Mouse (Mus musculus) limb, embryonic 11.5 days (tissue): ENCODE results near the gene Strap. TPM values are rescaled to one million over a fixed set of nuclear protein-coding genes. Genes with fewer than 3 reads are reported as not detected.

Experiments
- ATAC-seq: fragments of 200-750 bp; cut with Nextera tagmentation; 2 replicates; pipeline ENCODE4 v1.8.0; 2017; ENCODE audit warnings: low read depth; ENCODE audit not compliant: insufficient number of reproducible peaks, low FRiP score, low TSS enrichment
- DNase-seq: peaks from one replicate; pipeline ENCODE4 v3.0.0-alpha.2; 2015; ENCODE audit warnings: low spot score
- H3K27ac ChIP-seq: fragments of 300-500 bp; sonication (generic); replicated peaks from 2 replicates; pipeline ENCODE4 v1.5.1; 2014; ENCODE audit warnings: low read depth, mild to moderate bottlenecking, low read length
- H3K27me3 ChIP-seq: fragments of 300-500 bp; sonication (generic); 2 replicates; pipeline ENCODE4 v1.6.1; 2014; ENCODE audit warnings: mild to moderate bottlenecking, low read length, mixed read lengths; ENCODE audit not compliant: control insufficient read depth, insufficient read depth
- H3K36me3 ChIP-seq: fragments of 300-500 bp; sonication (generic); 2 replicates; pipeline ENCODE4 v1.6.1; 2014; ENCODE audit warnings: mild to moderate bottlenecking, low read length, moderate library complexity, mixed read lengths; ENCODE audit not compliant: control insufficient read depth, insufficient read depth
- H3K4me1 ChIP-seq: fragments of 300-500 bp; sonication (generic); 2 replicates; pipeline ENCODE4 v1.6.1; 2014; ENCODE audit warnings: low read length, mixed read lengths; ENCODE audit not compliant: control insufficient read depth, insufficient read depth
- H3K4me2 ChIP-seq: fragments of 300-500 bp; sonication (generic); 2 replicates; pipeline ENCODE4 v1.6.1; 2014; ENCODE audit warnings: low read depth, mild to moderate bottlenecking, moderate library complexity; ENCODE audit not compliant: severe bottlenecking
- H3K4me3 ChIP-seq: fragments of 300-500 bp; sonication (generic); 2 replicates; pipeline ENCODE4 v1.5.1; 2014; ENCODE audit warnings: low read depth, low read length
- H3K9ac ChIP-seq: fragments of 300-500 bp; sonication (generic); 2 replicates; pipeline ENCODE4 v1.6.1; 2014; ENCODE audit warnings: mild to moderate bottlenecking, low read length
- H3K9me3 ChIP-seq: fragments of 300-500 bp; sonication (generic); 2 replicates; pipeline ENCODE4 v1.6.1; 2016; ENCODE audit warnings: low read length; ENCODE audit not compliant: control insufficient read depth
- WGBS: fragments of 180-500 bp; shearing (Covaris S2); extraction: QIAGEN DNeasy Blood & Tissue Kit; methylation state at CpG from one replicate; pipeline ENCODE4 v1.1.7; 2014; 5-methylcytosine and 5-hydroxymethylcytosine counted together
- polyA plus RNA-seq: library from polyadenylated mRNA; unstranded; fragments of >200 nt; fragmentation: Nextera tagmentation; extraction: Ambion mirVana; gene quantifications from 2 replicates; pipeline ENCODE4 v1.2.1, GENCODE M21; 2014

Strap gene
- polyA plus RNA-seq, 1 experiment from 2014 or later, result 246 TPM

DNA sequence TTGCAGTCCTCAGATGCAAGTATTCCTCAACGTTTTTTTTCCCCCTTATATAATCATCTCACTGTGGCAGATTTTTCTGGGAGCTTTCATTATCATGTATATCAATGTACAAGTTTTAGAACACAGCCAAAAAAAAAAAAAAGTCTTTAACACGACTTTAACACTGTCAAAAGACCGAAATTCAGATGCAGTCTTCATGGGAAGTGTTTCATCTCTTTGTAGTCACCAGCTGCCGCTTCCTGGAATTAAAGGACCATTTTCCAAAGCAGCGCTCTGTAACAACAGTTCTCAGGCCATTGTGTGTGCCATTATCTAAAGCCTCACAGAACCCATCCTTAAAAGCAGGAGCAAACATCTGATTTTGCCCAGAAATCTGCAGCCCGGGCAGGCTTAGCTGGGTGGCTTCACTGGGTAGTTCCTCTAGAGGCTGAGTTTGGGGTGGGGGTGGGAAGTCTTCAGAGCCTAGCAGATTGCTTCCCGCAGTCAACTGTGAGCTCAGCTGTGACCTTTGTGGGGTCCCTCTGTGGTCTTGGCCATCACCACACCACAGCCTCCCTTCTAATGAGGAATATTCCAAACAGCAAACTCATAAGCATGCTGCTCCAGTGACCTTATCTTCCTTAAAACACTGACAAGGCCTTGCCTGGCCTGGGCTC, 22.1 kb upstream of the Strap start:
- Histone ChIP-seq H3K27ac (no peak overlapping the region), H3K36me3 (no peaks in the 10 kb centered on the region)
- WGBS, result 71% methylated on average over 7 of the region's 7 CpGs

DNA sequence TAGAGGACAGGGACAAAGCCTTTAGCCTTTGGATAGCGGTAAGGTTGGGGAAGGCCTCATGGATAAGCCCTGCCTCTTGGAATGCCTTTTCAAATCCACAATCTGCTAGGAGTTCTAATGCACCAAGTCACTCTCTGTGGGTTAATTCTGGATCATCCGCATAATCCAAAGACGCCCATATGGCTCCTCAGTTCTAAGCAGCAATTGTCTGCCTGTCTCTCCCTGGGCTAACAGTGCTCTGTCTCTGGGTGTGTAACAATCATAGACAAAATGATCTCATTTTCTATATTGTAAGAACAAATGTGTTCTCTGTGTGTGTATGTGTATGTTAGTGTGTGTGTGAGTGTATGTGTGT, 21.6 kb upstream of the Strap start:
- Histone ChIP-seq H3K9me3 (no peaks in the 10 kb centered on the region), H3K4me2 (no peak overlapping the region), H3K27ac (no peak overlapping the region), H3K4me3 (no peak overlapping the region), H3K9ac (no peak overlapping the region), H3K4me1 (no peaks in the 10 kb centered on the region), H3K27me3 (no peaks in the 10 kb centered on the region), H3K36me3 (no peaks in the 10 kb centered on the region)
- ATAC-seq, result no peak
- DNase-seq, result no peak
- WGBS, result 93% methylated on average over 3 of the region's 3 CpGs

More for the DNA sequence above, 22.1 kb upstream of the Strap start:
- no peaks in the 10 kb centered on the region for H3K9me3 ChIP-seq
- H3K27me3 ChIP-seq, result no peaks in the 10 kb centered on the region
- DNase-seq (no peak), ATAC-seq (no peak)
- no peak overlapping the region for H3K4me3 ChIP-seq
- no peaks in the 10 kb centered on the region for H3K4me1 ChIP-seq
- no peak overlapping the region for H3K9ac ChIP-seq
- H3K4me2 ChIP-seq, result no peak overlapping the region

DNA sequence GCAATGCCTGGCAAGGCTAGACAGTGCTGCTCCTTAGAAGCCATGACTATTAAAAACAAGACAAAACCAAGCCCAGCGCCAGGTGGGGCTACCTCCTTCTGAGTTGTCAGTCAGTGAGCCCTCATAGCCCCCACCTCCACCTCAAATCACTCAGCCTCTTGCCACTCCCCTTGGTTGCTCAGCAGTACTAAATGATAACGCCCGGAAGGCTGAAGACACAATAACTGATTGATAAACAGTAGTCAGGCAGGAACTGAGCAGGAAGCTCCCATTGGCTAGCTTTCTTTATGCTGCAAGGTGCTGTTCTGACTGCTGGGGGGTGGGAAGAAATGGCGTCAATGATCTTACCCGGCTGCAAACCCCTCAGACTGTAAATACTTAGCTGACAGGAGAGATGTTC, 18.1 kb upstream of the Strap start:
- Histone ChIP-seq H3K27ac (no peak overlapping the region), H3K4me2 (no peak overlapping the region), H3K36me3 (no peaks in the 10 kb centered on the region), H3K4me1 (no peaks in the 10 kb centered on the region), H3K9me3 (no peaks in the 10 kb centered on the region), H3K4me3 (no peak overlapping the region), H3K9ac (no peak overlapping the region), H3K27me3 (no peaks in the 10 kb centered on the region)
- DNase-seq (no peak), ATAC-seq (no peak)
- WGBS, result 64% methylated on average over 5 of the region's 5 CpGs

DNA sequence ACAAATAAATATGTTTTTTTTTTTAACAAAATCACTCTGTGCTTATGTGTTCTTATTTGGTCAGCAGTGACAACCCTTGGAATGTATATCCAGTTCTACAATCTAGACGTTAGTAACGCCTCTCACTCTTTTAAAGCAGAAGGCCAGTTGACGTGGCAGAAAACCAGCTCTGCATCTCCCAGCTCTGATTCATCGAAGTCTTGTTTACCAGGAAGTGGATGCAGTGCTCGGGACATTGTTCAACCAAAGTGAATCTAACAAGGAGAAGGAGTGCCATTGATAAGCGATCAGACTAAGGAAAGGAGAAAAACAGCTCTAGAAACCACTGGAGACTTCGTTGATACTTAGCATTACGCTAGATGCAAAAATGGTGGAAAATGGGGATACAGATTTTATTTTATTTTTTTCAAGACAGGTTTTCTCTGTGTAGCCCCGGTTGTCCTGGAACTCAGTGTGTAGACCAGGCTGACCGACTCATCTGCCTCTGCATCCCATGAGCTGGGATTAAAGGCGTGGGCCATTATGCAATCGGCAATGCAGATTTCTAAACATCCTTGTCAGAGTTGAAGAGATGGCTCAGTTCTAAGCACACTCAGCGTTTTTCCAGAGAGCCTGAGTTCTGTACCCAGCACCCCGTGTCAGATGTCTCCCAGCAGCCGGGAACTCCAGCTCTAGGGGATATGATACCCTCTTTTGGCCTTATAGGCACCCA, 12.5 kb upstream of the Strap start:
- no peak overlapping the region for H3K4me3 ChIP-seq
- H3K36me3 ChIP-seq, result no peaks in the 10 kb centered on the region
- H3K9me3 ChIP-seq, result no peaks in the 10 kb centered on the region
- no peak for DNase-seq
- H3K9ac ChIP-seq, result no peak overlapping the region
- ATAC-seq, result no peak
- H3K27ac ChIP-seq, result no peak overlapping the region
- H3K4me2 ChIP-seq, result no peak overlapping the region
- WGBS, result 91% methylated on average over 15 of the region's 15 CpGs
- H3K27me3 ChIP-seq, result no peaks in the 10 kb centered on the region
- no peaks in the 10 kb centered on the region for H3K4me1 ChIP-seq

DNA sequence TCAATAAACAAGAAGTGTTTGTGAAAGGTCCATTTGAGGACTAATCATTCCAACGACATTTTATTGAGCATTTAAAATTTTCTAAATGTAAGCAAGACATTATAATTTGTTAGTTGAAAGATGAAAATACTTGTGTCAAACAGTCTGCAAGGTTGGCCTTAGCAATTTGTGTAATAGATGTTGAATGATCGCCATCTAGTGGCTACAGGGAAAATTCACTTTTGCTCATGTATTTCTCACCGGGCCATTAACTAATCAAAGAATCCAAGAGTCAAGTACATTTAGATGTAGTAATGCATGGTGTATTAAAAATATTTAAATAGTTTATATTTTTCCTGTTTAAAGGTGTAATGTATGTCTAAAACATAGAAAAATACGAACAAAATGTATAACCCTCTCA, 11.0 kb upstream of the Strap start:
- 4% methylated on average over 4 of the region's 4 CpGs for WGBS
- Histone ChIP-seq H3K4me1 (no peaks in the 10 kb centered on the region), H3K4me3 (no peak overlapping the region), H3K27ac (no peak overlapping the region), H3K27me3 (no peaks in the 10 kb centered on the region), H3K4me2 (no peak overlapping the region), H3K36me3 (no peaks in the 10 kb centered on the region), H3K9me3 (no peaks in the 10 kb centered on the region), H3K9ac (no peak overlapping the region)
- ATAC-seq (no peak), DNase-seq (no peak)

DNA sequence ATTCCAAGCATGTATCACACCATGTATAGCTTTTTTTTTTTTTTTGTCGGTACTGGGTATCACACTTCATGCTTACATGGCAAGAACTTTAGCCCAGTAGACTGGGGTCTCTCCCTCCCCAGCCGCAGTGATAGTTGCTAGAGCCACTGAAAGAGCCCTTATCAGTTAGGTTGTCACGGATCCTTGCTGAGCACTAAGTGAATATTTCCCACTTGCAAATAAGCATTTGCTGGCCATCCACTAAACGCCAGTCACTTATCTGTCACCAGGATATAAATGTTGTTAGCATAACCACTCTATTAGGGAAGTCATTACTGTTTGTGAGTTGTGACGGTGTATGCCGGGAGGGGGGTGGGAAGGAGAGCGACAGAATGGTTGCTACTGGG, 425 bp upstream of the Strap start:
- ATAC-seq, result peak; percentile 37
- H3K36me3 ChIP-seq, result no peaks in the 10 kb centered on the region; the same call in 1 of the 2 replicates
- H3K27ac ChIP-seq, result no peak overlapping the region; the same call in 1 of the 2 replicates

DNA sequence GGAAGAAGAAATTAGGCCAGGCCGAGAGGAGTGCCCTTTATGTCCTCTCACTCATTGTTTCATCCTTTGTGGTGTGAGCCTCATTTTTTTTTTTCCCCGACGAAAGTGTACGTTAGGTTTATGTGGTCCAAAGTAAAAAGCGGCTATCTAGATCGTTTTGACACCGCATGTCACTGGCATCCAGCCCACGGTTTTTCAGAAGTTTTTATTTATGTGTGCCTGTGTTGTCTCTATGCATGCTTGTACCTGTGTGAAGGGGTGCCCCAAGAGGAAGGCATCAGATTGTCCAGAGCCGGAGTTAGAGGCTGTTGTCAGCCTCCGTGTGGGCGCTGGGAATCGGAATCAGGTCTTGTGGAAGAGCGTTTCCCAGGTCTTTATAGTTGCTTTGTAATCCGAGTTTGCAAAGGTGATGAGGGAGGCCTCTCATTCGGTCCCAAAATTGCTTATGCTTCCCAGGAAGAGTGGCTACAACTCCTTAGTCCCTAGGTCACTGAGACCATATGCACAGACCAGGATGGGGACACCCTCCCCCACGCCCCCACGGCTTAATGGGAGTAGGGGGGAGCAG, 877 bp downstream of the Strap start:
- Histone ChIP-seq H3K36me3 (no peaks in the 10 kb centered on the region; the same call in 1 of the 2 replicates), H3K9ac (peak overlapping the region; percentile 90), H3K27ac (no peak overlapping the region), H3K4me3 (peak overlapping the region; percentile 67), H3K27me3 (no peaks in the 10 kb centered on the region), H3K9me3 (no peaks in the 10 kb centered on the region), H3K4me1 (peaks cover 3% of the 10 kb centered on the region; the same call in 1 of the 2 replicates), H3K4me2 (peak overlapping the region; percentile 84)
- WGBS, result 10% methylated on average over 17 of the region's 17 CpGs
- ATAC-seq, result no peak
- DNase-seq, result no peak

More for the DNA sequence above, 425 bp upstream of the Strap start:
- H3K27me3 ChIP-seq, result no peaks in the 10 kb centered on the region
- WGBS, result 9% methylated on average over 7 of the region's 7 CpGs
- peak overlapping the region; percentile 67 for H3K4me3 ChIP-seq
- H3K4me1 ChIP-seq, result peaks cover 3% of the 10 kb centered on the region; the same call in 1 of the 2 replicates
- no peaks in the 10 kb centered on the region for H3K9me3 ChIP-seq
- peak overlapping the region; percentile 84 for H3K4me2 ChIP-seq
- no peak for DNase-seq
- H3K9ac ChIP-seq, result peak overlapping the region; percentile 90

DNA sequence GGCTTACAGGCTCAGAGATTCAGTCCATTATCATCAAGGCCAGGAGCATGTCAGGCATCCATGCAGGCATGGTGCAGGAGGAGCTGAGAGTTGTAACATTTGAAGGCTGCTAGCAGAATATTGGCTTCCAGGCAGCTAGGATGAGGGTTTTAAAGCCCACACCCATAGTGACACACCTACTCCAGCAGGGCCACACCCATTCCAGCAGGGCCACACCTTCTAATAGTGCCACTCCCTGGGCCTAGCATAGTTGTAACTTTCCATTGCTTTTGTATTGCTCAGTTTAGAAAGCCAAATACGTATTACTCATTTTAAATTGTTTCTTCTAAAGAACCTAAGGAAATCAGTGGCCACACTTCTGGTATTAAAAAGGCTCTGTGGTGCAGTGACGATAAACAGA, 6.1 kb downstream of the Strap start:
- H3K4me3 ChIP-seq, result no peak overlapping the region
- WGBS, result 94% methylated on average over 2 of the region's 2 CpGs
- peaks cover 6% of the 10 kb centered on the region; the same call in 1 of the 2 replicates for H3K36me3 ChIP-seq
- H3K4me1 ChIP-seq, result peaks cover under 1% of the 10 kb centered on the region; the same call in 1 of the 2 replicates
- DNase-seq, result no peak
- H3K27ac ChIP-seq, result no peak overlapping the region
- no peaks in the 10 kb centered on the region for H3K27me3 ChIP-seq
- no peak overlapping the region for H3K9ac ChIP-seq
- H3K9me3 ChIP-seq, result no peaks in the 10 kb centered on the region
- H3K4me2 ChIP-seq, result no peak overlapping the region
- ATAC-seq, result no peak
